Mouse (Mus musculus): ENCODE results near the gene Edar. TPM values are rescaled to one million over a fixed set of nuclear protein-coding genes. Genes with fewer than 3 reads are reported as not detected.

Gene Edar
- total RNA-seq, 1 experiment from 2014 or later, result not detected

GRCm38 (mm10) chr10:58614601-58615000 is 60.9 kb downstream of the Edar start:
- ATAC-seq (replicated peaks; ENCODE audit: insufficient number of reproducible peaks, low FRiP score, low TSS enrichment, poor library complexity, severe bottlenecking), result no peak

- no peak for ATAC-seq (replicated peaks; ENCODE audit: insufficient number of reproducible peaks, low FRiP score, low TSS enrichment, poor library complexity, severe bottlenecking)
Measured at GRCm38 (mm10) chr10:58610484-58611261, 64.8 kb downstream of the Edar start.

- no peak for ATAC-seq (replicated peaks; ENCODE audit: insufficient number of reproducible peaks, low FRiP score, low TSS enrichment, poor library complexity, severe bottlenecking)
Measured at GRCm38 (mm10) chr10:58608858-58609257, 66.6 kb downstream of the Edar start.

- ATAC-seq (replicated peaks; ENCODE audit: insufficient number of reproducible peaks, low FRiP score, low TSS enrichment, poor library complexity, severe bottlenecking), result no peak
Measured at GRCm38 (mm10) chr10:58606356-58606755, 69.1 kb downstream of the Edar start.

- ATAC-seq (replicated peaks; ENCODE audit: insufficient number of reproducible peaks, low FRiP score, low TSS enrichment, poor library complexity, severe bottlenecking), result no peak
Measured at GRCm38 (mm10) chr10:58604779-58605178, 70.7 kb downstream of the Edar start.

GRCm38 (mm10) chr10:58601946-58602345 is 73.5 kb downstream of the Edar start:
- no peak for ATAC-seq (replicated peaks; ENCODE audit: insufficient number of reproducible peaks, low FRiP score, low TSS enrichment, poor library complexity, severe bottlenecking)

GRCm38 (mm10) chr10:58601431-58601901 is 74.0 kb downstream of the Edar start:
- no peak for ATAC-seq (replicated peaks; ENCODE audit: insufficient number of reproducible peaks, low FRiP score, low TSS enrichment, poor library complexity, severe bottlenecking)

GRCm38 (mm10) chr10:58600983-58601382 is 74.5 kb downstream of the Edar start:
- ATAC-seq (replicated peaks; ENCODE audit: insufficient number of reproducible peaks, low FRiP score, low TSS enrichment, poor library complexity, severe bottlenecking), result no peak

- ATAC-seq (replicated peaks; ENCODE audit: insufficient number of reproducible peaks, low FRiP score, low TSS enrichment, poor library complexity, severe bottlenecking), result no peak
Measured at GRCm38 (mm10) chr10:58600151-58600550, 75.3 kb downstream of the Edar start.

GRCm38 (mm10) chr10:58595821-58596220 is 79.6 kb downstream of the Edar start:
- no peak for ATAC-seq (replicated peaks; ENCODE audit: insufficient number of reproducible peaks, low FRiP score, low TSS enrichment, poor library complexity, severe bottlenecking)

- ATAC-seq (replicated peaks; ENCODE audit: insufficient number of reproducible peaks, low FRiP score, low TSS enrichment, poor library complexity, severe bottlenecking), result no peak
Measured at GRCm38 (mm10) chr10:58595197-58595596, 80.3 kb downstream of the Edar start.

- ATAC-seq (replicated peaks; ENCODE audit: insufficient number of reproducible peaks, low FRiP score, low TSS enrichment, poor library complexity, severe bottlenecking), result no peak
Measured at GRCm38 (mm10) chr10:58594486-58594885, 81.0 kb downstream of the Edar start.

GRCm38 (mm10) chr10:58585427-58586223 is 89.8 kb downstream of the Edar start:
- no peak for ATAC-seq (replicated peaks; ENCODE audit: insufficient number of reproducible peaks, low FRiP score, low TSS enrichment, poor library complexity, severe bottlenecking)

- ATAC-seq (replicated peaks; ENCODE audit: insufficient number of reproducible peaks, low FRiP score, low TSS enrichment, poor library complexity, severe bottlenecking), result no peak
Measured at GRCm38 (mm10) chr10:58560521-58560920, 114.9 kb downstream of the Edar start.

GRCm38 (mm10) chr10:58559901-58560300 is 115.6 kb downstream of the Edar start:
- ATAC-seq (replicated peaks; ENCODE audit: insufficient number of reproducible peaks, low FRiP score, low TSS enrichment, poor library complexity, severe bottlenecking), result no peak

- ATAC-seq (replicated peaks; ENCODE audit: insufficient number of reproducible peaks, low FRiP score, low TSS enrichment, poor library complexity, severe bottlenecking), result no peak
Measured at GRCm38 (mm10) chr10:58559098-58559497, 116.4 kb downstream of the Edar start.

- ATAC-seq (replicated peaks; ENCODE audit: insufficient number of reproducible peaks, low FRiP score, low TSS enrichment, poor library complexity, severe bottlenecking), result no peak
Measured at GRCm38 (mm10) chr10:58554693-58555387, 120.6 kb downstream of the Edar start.
